Mouse (Mus musculus) heart, postnatal 0 days (tissue): ENCODE measurements around the gene C1s2. TPM values are rescaled to one million over a fixed set of nuclear protein-coding genes. Genes with fewer than 3 reads are reported as not detected.

Experiments
- ATAC-seq: fragments of 200-750 bp; cut with Nextera tagmentation; 2 replicates; pipeline ENCODE4 v1.8.0; 2017; ENCODE audit warnings: low read depth, moderate number of reproducible peaks, moderate library complexity; ENCODE audit not compliant: insufficient read depth
- DNase-seq: peaks from one replicate; pipeline ENCODE4 v3.0.0-alpha.2; 2016; ENCODE audit warnings: low spot score
- H3K27ac ChIP-seq: fragments of 300-500 bp; sonication (generic); 2 replicates; pipeline ENCODE4 v1.5.1; 2014; ENCODE audit warnings: low read depth, mild to moderate bottlenecking
- H3K27me3 ChIP-seq: fragments of 300-500 bp; sonication (generic); 2 replicates; pipeline ENCODE4 v1.6.1; 2014; ENCODE audit warnings: low read length, mixed read lengths; ENCODE audit not compliant: control insufficient read depth, insufficient read depth
- H3K36me3 ChIP-seq: fragments of 300-500 bp; sonication (generic); replicated peaks from 2 replicates; pipeline ENCODE4 v1.6.1; 2014; ENCODE audit warnings: low read length, mixed read lengths; ENCODE audit not compliant: control insufficient read depth, insufficient read depth
- H3K4me1 ChIP-seq: fragments of 300-500 bp; sonication (generic); 2 replicates; pipeline ENCODE4 v1.6.1; 2014; ENCODE audit warnings: antibody characterized with exemption; ENCODE audit not compliant: control insufficient read depth, insufficient read depth
- H3K4me2 ChIP-seq: fragments of 300-500 bp; sonication (generic); 2 replicates; pipeline ENCODE4 v1.6.1; 2014; ENCODE audit warnings: low read depth, mild to moderate bottlenecking, low read length, moderate library complexity
- H3K4me3 ChIP-seq: fragments of 300-500 bp; sonication (generic); 2 replicates; pipeline ENCODE4 v1.5.1; 2014; ENCODE audit warnings: low read depth, low read length
- H3K9ac ChIP-seq: fragments of 300-500 bp; sonication (generic); replicated peaks from 2 replicates; pipeline ENCODE4 v1.6.1; 2014; ENCODE audit warnings: low read depth, low read length, mixed read lengths
- H3K9me3 ChIP-seq: fragments of 300-500 bp; sonication (generic); replicated peaks from 2 replicates; pipeline ENCODE4 v1.6.1; 2016; ENCODE audit warnings: low read length; ENCODE audit not compliant: control insufficient read depth
- CTCF ChIP-seq: IDR thresholded peaks from 2 replicates; pipeline ENCODE4 v1.5.1; 2016; ENCODE audit warnings: antibody characterized with exemption, control low read depth, low read depth
- EP300 ChIP-seq: IDR thresholded peaks from 2 replicates; pipeline ENCODE4 v1.6.1; 2016; ENCODE audit warnings: antibody characterized with exemption, low read depth
- WGBS: fragments of 180-500 bp; shearing (Covaris S2); extraction: QIAGEN DNeasy Blood & Tissue Kit; methylation state at CpG from one replicate; pipeline ENCODE4 v1.1.7; 2014; 5-methylcytosine and 5-hydroxymethylcytosine counted together
- polyA plus RNA-seq: library from polyadenylated mRNA; unstranded; fragments of >200 nt; fragmentation: Nextera tagmentation; extraction: Ambion mirVana; gene quantifications from 2 replicates; pipeline ENCODE4 v1.2.1, GENCODE M21; 2015
- total RNA-seq: library from RNA; depleted of rRNA; stranded (reverse); fragments of >200 nt; gene quantifications from 2 replicates; pipeline ENCODE4 v1.2.3, GENCODE M21; 2014; ENCODE audit warnings: low replicate concordance

The C1s2 gene
- total and polyA plus RNA-seq, 2 experiments from 2014 or later: 0.08 TPM; not detected in 1

DNA sequence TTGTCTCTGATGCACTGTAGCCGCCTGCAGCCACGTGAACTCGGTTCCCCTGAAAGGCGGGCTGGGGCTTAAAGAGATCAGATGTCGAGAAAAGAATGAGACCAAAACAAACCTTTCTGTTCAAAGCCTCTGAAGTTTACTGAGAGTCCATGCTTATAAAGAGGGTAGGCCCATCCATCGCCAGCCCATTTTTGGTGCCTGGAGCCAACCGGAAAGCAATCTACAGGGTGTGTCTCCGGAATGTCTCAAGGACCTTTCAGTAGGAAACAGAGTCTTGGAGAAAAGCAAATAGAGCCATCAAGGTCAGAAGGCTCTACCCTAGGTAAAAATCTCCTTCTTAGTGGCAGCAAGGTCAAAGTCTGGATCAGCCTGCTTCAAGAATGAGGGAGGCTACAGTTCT is 42.8 kb downstream of the C1s2 start:
- DNase-seq: no peak
- no peak for ATAC-seq
- H3K9ac ChIP-seq: no peak overlapping the region
- no peaks in the 10 kb centered on the region for H3K36me3 ChIP-seq
- H3K4me2 ChIP-seq: no peak overlapping the region
- H3K9me3 ChIP-seq: no peaks in the 10 kb centered on the region
- WGBS: 82% methylated on average over 8 of the region's 8 CpGs
- TF ChIP-seq EP300 (no peak), CTCF (no peak)
- H3K27ac ChIP-seq: no peak overlapping the region
- H3K4me3 ChIP-seq: no peak overlapping the region
- H3K27me3 ChIP-seq: no peaks in the 10 kb centered on the region
- no peaks in the 10 kb centered on the region for H3K4me1 ChIP-seq

DNA sequence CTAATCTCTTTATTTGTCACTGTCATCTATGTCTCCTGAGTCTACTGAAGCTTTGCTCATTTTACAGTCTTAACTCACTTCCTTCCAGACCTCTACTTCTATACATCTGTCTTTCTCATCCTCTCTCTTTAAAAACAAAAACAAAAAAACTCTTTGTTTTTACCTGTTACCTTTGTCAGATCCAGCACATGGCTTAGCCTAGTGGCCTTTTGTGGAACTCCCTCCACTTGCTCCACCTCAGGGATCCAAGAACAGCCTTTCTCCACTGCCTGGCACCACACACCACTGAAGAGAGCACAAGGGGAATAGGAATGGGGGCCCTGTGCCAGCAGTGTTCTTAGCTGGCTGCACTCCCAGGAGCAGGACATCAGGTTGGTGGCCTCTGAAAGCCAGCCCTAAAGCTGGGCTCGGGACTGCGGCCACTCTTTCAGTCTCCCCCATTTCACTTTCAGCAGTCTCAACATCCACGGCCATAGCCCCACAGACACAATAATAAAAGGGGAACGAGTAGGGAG is 43.6 kb downstream of the C1s2 start:
- Histone ChIP-seq H3K27ac (no peak overlapping the region), H3K4me1 (no peaks in the 10 kb centered on the region), H3K9me3 (no peaks in the 10 kb centered on the region), H3K4me3 (no peak overlapping the region), H3K4me2 (no peak overlapping the region), H3K9ac (no peak overlapping the region), H3K36me3 (no peaks in the 10 kb centered on the region), H3K27me3 (no peaks in the 10 kb centered on the region)
- ATAC-seq: peak; percentile 87
- peak; percentile 50 for DNase-seq
- 69% methylated on average over 4 of the region's 4 CpGs for WGBS
- TF ChIP-seq EP300 (no peak), CTCF (peak; percentile 36)

DNA sequence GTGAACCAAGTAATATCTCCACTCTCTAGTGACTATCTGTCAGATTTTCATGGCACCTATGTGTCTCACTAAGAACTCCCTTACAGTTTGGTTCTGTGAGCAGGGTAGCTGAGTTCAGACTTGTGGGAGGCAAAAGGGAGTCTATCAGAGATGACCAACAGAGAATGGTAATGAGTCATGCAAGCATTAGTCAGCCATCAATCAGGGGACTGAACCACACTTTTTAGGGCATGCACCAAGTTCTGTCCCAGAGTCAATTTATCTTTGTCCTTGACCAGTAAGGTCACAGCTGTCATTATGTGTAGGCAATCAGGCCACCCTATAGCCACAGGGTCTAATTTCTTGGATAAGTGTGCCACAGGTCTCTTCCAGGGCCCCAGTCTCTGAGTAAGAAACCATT is 47.1 kb downstream of the C1s2 start:
- DNase-seq (no peak), ATAC-seq (no peak)
- no peak overlapping the region for H3K4me2 ChIP-seq
- no peaks in the 10 kb centered on the region for H3K27me3 ChIP-seq
- no peak overlapping the region for H3K27ac ChIP-seq
- H3K36me3 ChIP-seq: no peaks in the 10 kb centered on the region
- H3K4me3 ChIP-seq: no peak overlapping the region
- TF ChIP-seq CTCF (no peak), EP300 (no peak)
- no peaks in the 10 kb centered on the region for H3K9me3 ChIP-seq
- H3K4me1 ChIP-seq: no peaks in the 10 kb centered on the region
- no peak overlapping the region for H3K9ac ChIP-seq

DNA sequence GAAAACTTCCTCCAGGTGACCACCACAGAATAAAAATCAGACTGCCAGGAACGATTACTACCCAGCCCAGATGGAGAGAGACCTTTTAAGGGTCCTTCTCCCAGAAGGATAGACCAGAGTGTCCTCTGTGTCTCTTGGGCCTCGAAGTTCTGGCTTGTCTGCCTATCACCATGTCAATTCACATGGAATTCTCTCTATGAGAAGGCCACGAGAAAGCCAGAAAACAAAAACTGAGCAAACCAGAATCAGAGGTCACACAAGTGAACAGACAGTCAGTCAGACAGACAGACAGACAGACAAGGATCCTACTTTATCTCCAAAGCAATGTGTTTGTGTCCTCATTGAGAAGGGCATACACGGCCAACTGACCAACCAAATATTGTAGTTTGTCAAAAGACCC is 49.6 kb downstream of the C1s2 start:
- TF ChIP-seq EP300 (no peak), CTCF (no peak)
- H3K4me3 ChIP-seq: no peak overlapping the region
- H3K36me3 ChIP-seq: no peaks in the 10 kb centered on the region
- H3K4me2 ChIP-seq: no peak overlapping the region
- DNase-seq (no peak), ATAC-seq (no peak)
- no peaks in the 10 kb centered on the region for H3K27me3 ChIP-seq
- 65% methylated on average over 4 of the region's 4 CpGs for whole genome bisulfite sequencing
- H3K9me3 ChIP-seq: no peaks in the 10 kb centered on the region
- no peak overlapping the region for H3K27ac ChIP-seq
- H3K4me1 ChIP-seq: no peaks in the 10 kb centered on the region
- no peak overlapping the region for H3K9ac ChIP-seq

DNA sequence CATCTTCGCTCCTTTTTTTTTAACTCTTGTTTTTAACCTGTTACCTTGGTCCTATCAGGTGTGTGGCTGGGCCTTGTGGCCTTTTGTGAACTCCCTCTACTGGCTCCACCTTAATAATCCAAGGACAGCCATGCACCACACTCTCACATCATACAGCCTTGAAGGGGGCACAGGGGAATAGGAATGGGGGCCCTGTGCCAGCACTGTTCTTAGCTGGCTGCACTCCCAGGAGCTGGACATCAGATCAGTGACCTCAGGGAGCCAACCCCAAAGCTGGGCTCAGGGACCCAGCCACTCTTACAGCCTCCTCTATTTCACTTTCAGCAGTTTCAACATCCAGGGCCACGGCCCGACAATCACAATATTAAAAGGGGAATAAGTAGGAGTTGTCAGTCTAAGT is 50.1 kb downstream of the C1s2 start:
- H3K27me3 ChIP-seq: no peaks in the 10 kb centered on the region
- no peaks in the 10 kb centered on the region for H3K9me3 ChIP-seq
- ATAC-seq (peak; percentile 36; the same call in 1 of the 2 replicates), DNase-seq (no peak)
- H3K9ac ChIP-seq: no peak overlapping the region
- no peaks in the 10 kb centered on the region for H3K36me3 ChIP-seq
- H3K4me3 ChIP-seq: no peak overlapping the region
- H3K4me2 ChIP-seq: no peak overlapping the region
- no peak overlapping the region for H3K27ac ChIP-seq
- no peaks in the 10 kb centered on the region for H3K4me1 ChIP-seq
- WGBS: 76% methylated on average over 3 of the region's 3 CpGs
- TF ChIP-seq CTCF (no peak), EP300 (no peak)

DNA sequence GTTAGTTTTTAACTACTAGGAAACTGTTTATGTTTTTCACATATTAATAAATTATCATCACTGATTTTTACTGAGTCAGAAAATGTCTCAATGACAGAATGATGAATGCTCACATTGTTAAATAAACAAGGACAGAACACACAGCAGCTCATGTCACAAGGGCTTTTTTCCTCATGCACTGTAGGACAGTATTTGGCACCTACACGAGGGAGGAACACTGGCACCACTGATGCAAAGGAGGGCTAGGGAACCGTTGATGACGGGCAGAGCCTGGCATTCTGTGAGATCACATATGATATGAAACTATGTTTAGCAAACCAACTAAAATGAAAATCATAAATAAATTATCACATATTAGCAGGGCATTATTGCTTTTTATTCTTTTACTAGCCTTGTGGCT is 51.0 kb downstream of the C1s2 start:
- no peaks in the 10 kb centered on the region for H3K4me1 ChIP-seq
- no peak for ATAC-seq
- no peaks in the 10 kb centered on the region for H3K27me3 ChIP-seq
- no peak overlapping the region for H3K9ac ChIP-seq
- TF ChIP-seq CTCF (no peak), EP300 (no peak)
- H3K9me3 ChIP-seq: no peaks in the 10 kb centered on the region
- H3K4me3 ChIP-seq: no peak overlapping the region
- 66% methylated on average over 3 of the region's 3 CpGs for WGBS
- no peak overlapping the region for H3K27ac ChIP-seq
- no peak for DNase-seq
- no peak overlapping the region for H3K4me2 ChIP-seq
- H3K36me3 ChIP-seq: no peaks in the 10 kb centered on the region
